Mouse (Mus musculus) stomach, embryonic 15.5 days (tissue): ENCODE data around the gene Gm14137. TPM values are rescaled to one million over a fixed set of nuclear protein-coding genes. Genes with fewer than 3 reads are reported as not detected.
A peak's percentile ranks its signal among the peaks of the same experiment; 100 is the strongest.

Experiments used
- ATAC-seq: fragments of 200-750 bp; cut with Nextera tagmentation; 2 replicates; pipeline ENCODE4 v1.8.0; 2017; ENCODE audit warnings: low read depth, moderate number of reproducible peaks, moderate TSS enrichment; ENCODE audit not compliant: insufficient read depth, low FRiP score
- H3K27ac ChIP-seq: fragments of 300-500 bp; sonication (generic); 2 replicates; pipeline ENCODE4 v1.5.1; 2015; ENCODE audit warnings: mild to moderate bottlenecking, inconsistent platforms
- H3K27me3 ChIP-seq: fragments of 300-500 bp; sonication (generic); replicated peaks from 2 replicates; pipeline ENCODE4 v1.6.1; 2015; ENCODE audit warnings: inconsistent platforms
- H3K36me3 ChIP-seq: fragments of 300-500 bp; sonication (generic); 2 replicates; pipeline ENCODE4 v1.6.1; 2015; ENCODE audit warnings: inconsistent platforms
- H3K4me1 ChIP-seq: fragments of 300-500 bp; sonication (generic); 2 replicates; pipeline ENCODE4 v1.6.1; 2015; ENCODE audit warnings: inconsistent platforms
- H3K4me2 ChIP-seq: fragments of 300-500 bp; sonication (generic); 2 replicates; pipeline ENCODE4 v1.6.1; 2015; ENCODE audit warnings: mild to moderate bottlenecking, inconsistent platforms
- H3K4me3 ChIP-seq: fragments of 300-500 bp; sonication (generic); replicated peaks from 2 replicates; pipeline ENCODE4 v1.5.1; 2015; ENCODE audit warnings: inconsistent platforms
- H3K9ac ChIP-seq: fragments of 300-500 bp; sonication (generic); 2 replicates; pipeline ENCODE4 v1.6.1; 2015; ENCODE audit warnings: inconsistent platforms
- H3K9me3 ChIP-seq: fragments of 300-500 bp; sonication (generic); 2 replicates; pipeline ENCODE4 v1.6.1; 2016; ENCODE audit warnings: inconsistent platforms
- WGBS: fragments of 180-500 bp; shearing (Covaris S2); methylation state at CpG from one replicate; pipeline ENCODE4 v1.1.7; 2015; 5-methylcytosine and 5-hydroxymethylcytosine counted together
- polyA plus RNA-seq: library from polyadenylated mRNA; unstranded; fragments of >200 nt; fragmentation: Nextera tagmentation; extraction: Ambion mirVana; gene quantifications from 2 replicates; pipeline ENCODE4 v1.2.1, GENCODE M21; 2015

Gm14137 gene
- polyA plus RNA-seq, 1 experiment from 2014 or later, result 1.1 TPM

DNA sequence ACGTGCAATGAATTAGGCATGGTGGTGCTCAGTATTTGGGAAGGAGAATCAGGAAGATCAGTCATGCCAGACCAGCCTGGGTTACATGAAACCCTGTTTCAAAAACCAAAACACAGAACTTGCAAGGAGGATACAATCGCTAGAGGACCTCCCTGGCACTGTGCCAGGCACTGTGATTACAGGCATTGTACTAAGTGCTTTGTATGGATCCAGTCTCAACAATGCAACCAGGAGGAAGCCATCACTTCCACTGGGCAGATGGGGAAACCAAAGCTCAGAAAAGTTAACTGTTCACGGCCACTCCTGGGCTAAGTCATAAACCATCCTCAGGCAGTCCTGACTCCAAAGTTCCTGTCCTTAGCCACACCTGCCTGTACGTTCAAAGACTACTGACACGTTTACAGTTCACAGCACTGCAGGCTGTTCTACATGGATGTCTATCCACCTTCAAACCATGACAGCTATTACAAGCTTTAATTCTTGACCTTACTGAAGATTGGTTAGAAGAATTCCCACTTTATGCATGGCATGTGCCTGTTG lies 28.7 kb downstream of the Gm14137 start:
- no peak overlapping the region for H3K4me2 ChIP-seq
- no peak overlapping the region for H3K27ac ChIP-seq

DNA sequence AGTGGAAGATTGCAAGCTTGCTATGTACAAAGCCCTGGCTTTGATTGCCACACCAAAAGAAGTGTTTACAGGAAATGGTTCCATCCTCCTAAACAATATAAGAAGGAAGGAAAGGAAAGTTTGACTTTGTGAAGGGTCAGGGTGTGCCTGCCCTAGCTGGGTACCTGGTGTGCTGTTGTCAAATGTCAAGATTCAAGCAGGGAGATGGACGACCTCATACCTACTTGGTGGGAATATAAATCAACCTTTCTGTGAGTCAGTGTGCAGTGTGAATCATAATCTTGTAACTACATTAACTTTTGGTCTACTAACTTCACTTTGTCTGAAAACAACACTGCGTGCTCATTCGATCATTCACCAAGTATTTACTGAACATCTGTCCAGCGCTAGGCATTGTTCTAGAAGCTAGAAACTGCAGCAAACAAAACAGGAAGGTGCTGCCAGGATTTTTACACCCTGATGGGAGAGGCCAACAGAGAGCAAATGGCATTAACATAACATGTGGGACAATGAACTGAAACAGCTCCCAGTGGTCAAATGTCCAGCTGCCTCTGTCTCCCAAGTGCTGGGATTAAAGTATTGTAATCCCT lies 29.7 kb downstream of the Gm14137 start:
- no peak overlapping the region for H3K4me2 ChIP-seq
- H3K27ac ChIP-seq, result no peak overlapping the region
- no peak overlapping the region for H3K9ac ChIP-seq
- no peak for ATAC-seq
- no peaks in the 10 kb centered on the region for H3K9me3 ChIP-seq
- peaks cover 6% of the 10 kb centered on the region; the same call in 1 of the 2 replicates for H3K4me1 ChIP-seq
- no peaks in the 10 kb centered on the region for H3K36me3 ChIP-seq
- WGBS, result 71% methylated on average over 4 of the region's 4 CpGs
- H3K4me3 ChIP-seq, result no peak overlapping the region
- no peaks in the 10 kb centered on the region for H3K27me3 ChIP-seq

More for the DNA sequence above, 28.7 kb downstream of the Gm14137 start:
- 0 out of 2 replicates have a peak, but pooled peaks have one; percentile 31 for ATAC-seq
- Histone ChIP-seq H3K36me3 (no peaks in the 10 kb centered on the region), H3K27me3 (no peaks in the 10 kb centered on the region), H3K9ac (no peak overlapping the region), H3K4me3 (no peak overlapping the region), H3K4me1 (peaks cover 9% of the 10 kb centered on the region; the same call in 1 of the 2 replicates), H3K9me3 (no peaks in the 10 kb centered on the region)
- WGBS, result 30% methylated on average over 5 of the region's 5 CpGs

DNA sequence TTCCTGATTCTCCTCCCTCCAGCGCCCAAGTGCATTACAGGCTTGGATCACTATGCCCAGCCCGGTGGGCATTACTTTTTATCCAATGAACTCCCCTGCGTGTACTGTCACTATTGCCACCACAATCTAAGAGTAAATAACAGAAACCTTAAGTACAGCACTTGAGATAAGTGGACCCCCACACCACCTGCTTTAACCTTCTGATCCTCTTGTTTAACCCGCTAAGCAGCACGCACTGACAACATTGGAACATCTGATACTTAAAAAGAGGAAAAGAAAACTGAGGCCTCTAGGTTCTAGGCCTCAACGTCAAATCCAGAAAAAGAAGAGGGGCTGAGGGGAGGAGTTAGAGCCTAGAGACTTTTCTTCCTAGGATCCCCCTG lies 33.6 kb downstream of the Gm14137 start:
- H3K4me2 ChIP-seq, result peak overlapping the region; percentile 66
- H3K27me3 ChIP-seq, result no peaks in the 10 kb centered on the region
- peaks cover 8% of the 10 kb centered on the region for H3K4me1 ChIP-seq
- H3K4me3 ChIP-seq, result peak overlapping the region; percentile 80
- no peak for ATAC-seq
- no peaks in the 10 kb centered on the region for H3K9me3 ChIP-seq
- WGBS, result 13% methylated on average over 6 of the region's 6 CpGs
- H3K9ac ChIP-seq, result peak overlapping the region; percentile 27; the same call in 1 of the 2 replicates
- peak overlapping the region; percentile 86 for H3K27ac ChIP-seq
- H3K36me3 ChIP-seq, result peaks cover 18% of the 10 kb centered on the region

DNA sequence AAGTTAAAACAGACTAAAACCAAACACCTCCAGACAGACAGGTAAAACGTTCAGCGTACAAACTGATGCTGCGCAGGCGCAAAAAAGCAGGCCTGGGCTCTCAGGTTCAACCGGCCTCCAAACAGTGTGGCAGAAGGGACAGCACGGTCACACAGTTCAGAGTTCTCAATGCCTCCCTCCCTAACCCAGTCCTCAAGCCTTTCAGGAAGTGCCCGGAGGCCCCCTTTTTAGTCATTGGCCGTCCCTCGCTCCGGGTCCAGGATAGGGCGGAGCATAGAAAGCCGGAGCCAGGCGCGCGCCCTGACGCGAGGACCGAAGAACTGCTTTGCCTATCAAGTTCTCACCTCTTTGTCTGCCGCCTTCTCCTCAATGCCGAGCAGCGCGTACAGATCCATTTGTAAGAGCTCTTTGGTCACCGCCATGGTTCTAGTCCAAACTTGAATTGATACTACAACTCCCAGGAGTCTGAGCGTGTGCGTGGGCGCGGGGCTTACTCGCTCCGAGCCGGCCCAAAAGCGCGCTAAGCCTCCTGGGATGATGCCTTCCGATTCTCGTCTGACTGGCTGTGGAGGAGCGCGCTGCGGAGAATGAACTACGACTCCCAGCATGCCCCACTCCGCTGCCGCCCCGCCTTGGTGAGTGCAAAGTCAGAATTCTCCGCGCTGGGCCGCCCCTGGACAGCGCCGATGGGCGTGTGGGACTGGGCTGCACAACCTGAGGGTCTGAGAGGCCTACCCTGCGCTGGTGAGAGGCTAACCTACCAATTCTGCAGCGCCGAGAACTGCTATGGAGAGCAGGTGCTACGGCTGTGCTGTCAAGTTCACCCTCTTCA lies 34.3 kb downstream of the Gm14137 start, which contains the start of the genes Zfyve19 and Dnajc17:
Zfyve19 (plus strand) TSS at position 274 of the 832 bp plus-strand sequence.
Dnajc17 (minus strand) TSS at position 452 of the 832 bp plus-strand sequence.
- H3K27me3 ChIP-seq, result no peaks in the 10 kb centered on the region
- H3K9me3 ChIP-seq, result no peaks in the 10 kb centered on the region
- peak within 1 kb of the TSS; percentile 80 for H3K4me3 ChIP-seq
- WGBS, result under 1% methylated on average over 51 of the region's 51 CpGs
- H3K36me3 ChIP-seq, result peaks cover 18% of the 10 kb centered on the region
- peak within 1 kb of the TSS; percentile 83 for H3K9ac ChIP-seq
- H3K27ac ChIP-seq, result peak within 1 kb of the TSS; percentile 86
- peak; percentile 97 for ATAC-seq
- peak within 1 kb of the TSS; percentile 66 for H3K4me2 ChIP-seq
- H3K4me1 ChIP-seq, result peaks cover 6% of the 10 kb centered on the region; the same call in 1 of the 2 replicates

DNA sequence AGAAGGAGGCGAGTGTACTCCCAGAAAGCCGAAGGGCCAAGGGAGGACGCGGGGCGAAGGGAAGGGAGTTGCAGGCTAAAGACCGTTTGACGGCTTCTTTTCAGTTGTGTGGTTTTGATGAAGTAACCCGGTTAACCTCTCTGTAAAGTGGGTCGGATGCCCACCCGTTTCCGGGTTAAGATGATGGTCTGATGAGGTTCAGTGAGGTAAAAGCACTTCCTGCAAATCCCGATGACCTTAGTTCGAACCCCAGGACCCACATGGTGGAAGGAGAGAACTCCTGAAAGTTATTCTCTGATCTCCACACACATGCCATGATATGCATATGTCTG lies 34.8 kb downstream of the Gm14137 start:
- H3K4me1 ChIP-seq, result peaks cover 6% of the 10 kb centered on the region; the same call in 1 of the 2 replicates
- ATAC-seq, result no peak; the same call in 1 of the 2 replicates
- peak overlapping the region; percentile 58 for H3K4me2 ChIP-seq
- H3K27ac ChIP-seq, result peak overlapping the region; percentile 65
- H3K27me3 ChIP-seq, result no peaks in the 10 kb centered on the region
- peaks cover 18% of the 10 kb centered on the region for H3K36me3 ChIP-seq
- WGBS, result 0% methylated on average over 13 of the region's 13 CpGs
- peak overlapping the region; percentile 83 for H3K9ac ChIP-seq
- H3K9me3 ChIP-seq, result no peaks in the 10 kb centered on the region
- H3K4me3 ChIP-seq, result peak overlapping the region; percentile 80

Other genes with a start within 250 kb of the Gm14137 start
- 26.3 and 26.9 TPM in 2 replicates for gene Chst14, start 248.0 kb upstream of the Gm14137 start, polyA plus RNA-seq
- 22.3 and 24.7 TPM in 2 replicates for gene Ccdc32, start 145.1 kb upstream of the Gm14137 start, polyA plus RNA-seq
- 3.9 and 4.1 TPM in 2 replicates for gene Rpusd2, start 139.7 kb upstream of the Gm14137 start, polyA plus RNA-seq
- gene Knl1, start 127.4 kb upstream of the Gm14137 start, polyA plus RNA-seq, result 52.2 and 57.6 TPM in 2 replicates
- gene Rad51, start 61.7 kb upstream of the Gm14137 start, polyA plus RNA-seq, result 42.1 and 49.5 TPM in 2 replicates
- 36.6 and 40.5 TPM in 2 replicates for gene Rmdn3, start 17.5 kb upstream of the Gm14137 start, polyA plus RNA-seq
- gene Gchfr, start 6.7 kb upstream of the Gm14137 start, polyA plus RNA-seq, result 9.2 and 16.4 TPM in 2 replicates
- gene Zfyve19, start 34.1 kb downstream of the Gm14137 start, polyA plus RNA-seq, result 48.7 and 58.0 TPM in 2 replicates
- gene Dnajc17, start 34.3 kb downstream of the Gm14137 start, polyA plus RNA-seq, result 18.5 and 19.4 TPM in 2 replicates
- gene Ppp1r14d, start 55.4 kb downstream of the Gm14137 start, polyA plus RNA-seq, result 3.0 and 4.4 TPM in 2 replicates
- gene Spint1, start 62.9 kb downstream of the Gm14137 start, polyA plus RNA-seq, result 74.8 and 80.2 TPM in 2 replicates
- 27.1 and 28.4 TPM in 2 replicates for gene Rhov, start 96.8 kb downstream of the Gm14137 start, polyA plus RNA-seq
- gene Vps18, start 114.2 kb downstream of the Gm14137 start, polyA plus RNA-seq, result 16.4 and 18.0 TPM in 2 replicates
- gene Dll4, start 151.3 kb downstream of the Gm14137 start, polyA plus RNA-seq, result 7.0 and 8.7 TPM in 2 replicates
- 1.6 TPM in 2 replicates for gene Chac1, start 176.7 kb downstream of the Gm14137 start, polyA plus RNA-seq